Mouse (Mus musculus) activated CD4-positive, CD25-positive, alpha-beta regulatory T cell, adult 9 weeks (primary cell): Measurements from ENCODE around the gene Olfr168. TPM values are rescaled to one million over a fixed set of nuclear protein-coding genes. Genes with fewer than 3 reads are reported as not detected.

Experiments used
- polyA plus RNA-seq: library from polyadenylated mRNA; unstranded; fragments of 100-300 nt; shearing (Covaris generic); gene quantifications from one replicate; pipeline ENCODE4 v1.2.1, GENCODE M21; 2017

Olfr168 gene
- polyA plus RNA-seq = not detected

GRCm38 (mm10) chr16:19535455-19535854, at the start of gene Olfr168:
Gene Olfr168 (minus strand): TSS chr16:19535555.

GRCm38 (mm10) chr16:19571709-19572108, 36.4 kb upstream of the Olfr168 start, which contains the start of gene Olfr169:
Gene Olfr169 (minus strand): TSS chr16:19571809.

GRCm38 (mm10) chr16:19522166-19522565, 13.2 kb downstream of the Olfr168 start, which contains the start of gene Olfr167:
Gene Olfr167 (minus strand): TSS chr16:19522266.

GRCm38 (mm10) chr16:19483394-19483793, 52.0 kb downstream of the Olfr168 start, which contains the start of gene Olfr166:
Gene Olfr166 (plus strand): TSS chr16:19483694.

Other genes with a start within 250 kb of the Olfr168 start
- not detected for gene Olfr164, start 221.5 kb downstream of the Olfr168 start, polyA plus RNA-seq
- not detected for gene Olfr165, start 112.4 kb downstream of the Olfr168 start, polyA plus RNA-seq
- not detected for gene Olfr166, start 51.9 kb downstream of the Olfr168 start, polyA plus RNA-seq
- gene Olfr167, start 13.3 kb downstream of the Olfr168 start, polyA plus RNA-seq = not detected
- not detected for gene Olfr169, start 36.3 kb upstream of the Olfr168 start, polyA plus RNA-seq
- not detected for gene Olfr170, start 76.3 kb upstream of the Olfr168 start, polyA plus RNA-seq
- gene Olfr171, start 94.4 kb upstream of the Olfr168 start, polyA plus RNA-seq = not detected
- gene Lamp3, start 170.8 kb upstream of the Olfr168 start, polyA plus RNA-seq = not detected
- gene B3gnt5, start 224.7 kb upstream of the Olfr168 start, polyA plus RNA-seq = 18.0 TPM